Mouse (Mus musculus) MEL (cell line): ENCODE results near the gene Nkpd1.

Experiments
- CTCF ChIP-seq, 3 experiments: IDR thresholded peaks in 2 of 3; conservative IDR thresholded peaks in 1 of 3; 2 replicates each; pipeline ENCODE4 v1.5.1; 2011 to 2012; ENCODE audit warnings: low read length in 3 of 3, low read depth in 2 of 3, mild to moderate bottlenecking in 2 of 3, improper control_type of control experiment in 1 of 3, inconsistent platforms in 1 of 3, mixed read lengths in 1 of 3, moderate library complexity in 1 of 3; ENCODE audit not compliant: control insufficient read depth in 1 of 3, insufficient read depth in 1 of 3, poor library complexity in 1 of 3, severe bottlenecking in 1 of 3
- ELF1 ChIP-seq: IDR thresholded peaks from 2 replicates; pipeline ENCODE4 v1.6.1; 2014; ENCODE audit warnings: low read depth, mild to moderate bottlenecking, inconsistent platforms, low read length, improper control_type of control experiment, moderate library complexity
- EP300 ChIP-seq, 2 experiments: IDR thresholded peaks; 2 replicates each; pipeline ENCODE4 v1.6.1; 2011; ENCODE audit warnings: improper control_type of control experiment in 2 of 2, low read length in 2 of 2, low read depth in 1 of 2, mild to moderate bottlenecking in 1 of 2
- GATA1 ChIP-seq: IDR thresholded peaks from 2 replicates; pipeline ENCODE4 v1.6.1; 2011; ENCODE audit warnings: low read depth, low read length, improper control_type of control experiment
- MAX ChIP-seq: IDR thresholded peaks from 2 replicates; pipeline ENCODE4 v1.6.1; 2011; ENCODE audit warnings: low read length, improper control_type of control experiment
- MYC ChIP-seq: IDR thresholded peaks from 2 replicates; pipeline ENCODE4 v1.6.1; 2011; ENCODE audit warnings: low read depth, mild to moderate bottlenecking, low read length, improper control_type of control experiment, moderate library complexity
- POLR2AphosphoS2 ChIP-seq: IDR thresholded peaks from 2 replicates; pipeline ENCODE4 v1.6.1; 2011; ENCODE audit warnings: low read length, improper control_type of control experiment
- POLR2AphosphoS5 ChIP-seq: IDR thresholded peaks from 2 replicates; pipeline ENCODE4 v1.6.1; 2012; ENCODE audit warnings: low read depth, borderline replicate concordance, mild to moderate bottlenecking, inconsistent platforms, low read length, moderate library complexity, mixed read lengths
- SIN3A ChIP-seq: IDR thresholded peaks from 2 replicates; pipeline ENCODE4 v1.6.1; 2012; ENCODE audit warnings: low read length, improper control_type of control experiment, inconsistent platforms
- TCF12 ChIP-seq: IDR thresholded peaks from 2 replicates; pipeline ENCODE4 v1.6.1; 2014; ENCODE audit warnings: low read depth, mild to moderate bottlenecking, inconsistent platforms, low read length, improper control_type of control experiment, moderate library complexity
- ZC3H11A ChIP-seq: IDR thresholded peaks from 2 replicates; pipeline ENCODE4 v1.6.1; 2012; ENCODE audit warnings: low read depth, mild to moderate bottlenecking, inconsistent platforms, low read length, improper control_type of control experiment

DNA sequence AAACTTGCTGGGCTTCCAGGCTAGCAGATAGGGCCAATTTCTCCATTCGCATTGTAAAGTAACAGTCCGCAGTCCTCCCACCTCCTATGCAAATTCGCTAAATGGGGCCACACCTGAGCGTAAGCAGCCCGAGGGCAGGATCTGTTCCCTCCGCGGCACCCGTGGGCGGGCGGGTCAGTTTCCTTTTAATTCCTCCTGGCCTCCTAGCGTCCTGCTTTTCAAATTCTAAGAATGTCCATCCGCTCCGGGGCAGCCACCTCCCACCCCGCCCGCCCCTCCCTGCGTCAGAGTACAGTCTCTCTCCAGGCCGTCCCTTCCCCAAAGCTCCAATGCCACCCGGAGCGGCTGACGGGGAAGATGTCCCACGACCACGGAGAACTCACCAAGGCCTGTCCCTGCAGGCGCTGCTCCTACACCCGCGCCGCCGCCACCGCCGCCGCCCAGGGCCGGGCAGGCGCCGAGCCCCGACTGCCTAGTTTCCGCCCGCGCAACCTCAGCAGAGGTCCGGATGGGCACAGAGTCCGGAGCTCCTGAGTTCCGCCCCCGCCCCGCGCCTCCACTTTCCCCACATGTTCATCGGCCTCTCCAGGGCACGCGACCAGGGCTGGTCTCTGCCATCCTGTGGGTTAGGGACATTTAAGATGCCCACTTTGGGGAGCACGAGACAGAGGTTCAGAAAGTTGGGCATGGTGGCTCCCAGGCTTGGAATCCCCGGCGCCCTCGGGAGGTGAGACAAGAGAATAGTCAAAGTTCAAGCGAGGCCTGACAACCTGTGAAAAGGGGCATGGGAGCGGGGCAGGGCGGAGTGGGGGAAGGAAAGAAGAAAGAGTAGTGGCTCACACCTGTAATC, 55.5 kb downstream of the Nkpd1 start:
- TF ChIP-seq SIN3A (peak; percentile 87), CTCF (IDR thresholded peaks at IDR 0.05 in 2 of 3, conservative IDR thresholded peaks at IDR 0.05 in 1 of 3; ENCODE audit: control insufficient read depth in 1 of 3, insufficient read depth in 1 of 3, low read depth in 2 of 3, low read length in 3 of 3, poor library complexity in 1 of 3, severe bottlenecking in 1 of 3) (peak in 1 of 3 experiments; percentile 8; a peak in 1 of 6 replicates), GATA1 (no peak), TCF12 (peak; percentile 87), EP300 (IDR thresholded peaks at IDR 0.05; ENCODE audit: low read depth in 1 of 2, low read length in 2 of 2) (0 out of 4 replicates have a peak, but pooled peaks of 1 of the 2 experiments have one; percentile 23), MYC (no peak), ELF1 (peak; percentile 59), POLR2AphosphoS5 (no peak), ZC3H11A (no peak), POLR2AphosphoS2 (peak; percentile 83), MAX (peak; percentile 83)
